Mouse (Mus musculus): ENCODE measurements around the gene Paqr5.

DNA sequence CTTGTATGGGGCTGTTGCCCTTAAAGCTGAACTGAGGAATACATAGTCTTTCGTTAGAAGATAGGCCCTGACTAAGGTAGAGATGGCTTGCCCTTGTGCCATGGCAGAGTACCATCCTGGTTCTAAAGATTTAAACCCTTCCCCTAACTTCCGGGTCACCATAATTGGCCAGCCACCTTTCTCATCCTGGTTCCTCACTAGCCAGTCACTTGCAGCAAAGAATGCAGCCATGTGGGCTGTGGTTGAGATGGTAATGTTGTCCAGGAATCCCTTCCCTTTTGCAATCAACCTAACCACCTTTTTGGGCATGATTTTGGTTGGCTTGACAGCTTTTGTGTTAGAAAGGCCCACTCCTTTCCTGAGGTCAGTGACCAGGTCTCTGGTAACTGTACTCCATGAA lies 33.8 kb upstream of the Paqr5 start:
- TF ChIP-seq POLR2A (IDR thresholded peaks at IDR 0.05; ENCODE audit: insufficient read depth, low read length) (no peak), CTCF (IDR thresholded peaks at IDR 0.05; ENCODE audit: low read depth, low read length) (no peak)

Data from ES-Bruce4 (cell line).